Mouse (Mus musculus) cerebellum, adult 2 months (tissue): ENCODE measurements around the gene St3gal2. TPM values are rescaled to one million over a fixed set of nuclear protein-coding genes. Genes with fewer than 3 reads are reported as not detected.
A peak's percentile ranks its signal among the peaks of the same experiment; 100 is the strongest.

Source experiments
- DNase-seq, 2 experiments: peaks; one replicate each; pipeline ENCODE4 v3.0.0; 2021
- H3K27ac ChIP-seq: fragments of 200-500 bp; 2 replicates; pipeline ENCODE4 v1.5.1; 2012; ENCODE audit warnings: low read length, control low read depth, inconsistent platforms; ENCODE audit not compliant: insufficient read depth
- H3K27me3 ChIP-seq: fragments of 200-500 bp; 2 replicates; pipeline ENCODE4 v1.6.1; 2012; ENCODE audit warnings: inconsistent platforms, mild to moderate bottlenecking, low read length, moderate library complexity; ENCODE audit not compliant: control insufficient read depth, insufficient read depth
- H3K4me1 ChIP-seq: fragments of 200-500 bp; 2 replicates; pipeline ENCODE4 v1.6.1; 2011; ENCODE audit warnings: low read length; ENCODE audit not compliant: control insufficient read depth, insufficient read depth
- H3K4me3 ChIP-seq: fragments of 200-500 bp; replicated peaks from 2 replicates; pipeline ENCODE3; 2011; ENCODE audit warnings: mild to moderate bottlenecking, low read depth, low read length, control low read depth; ENCODE audit not compliant: insufficient read depth
- CTCF ChIP-seq: fragments of 200-500 bp; IDR thresholded peaks from 2 replicates; pipeline ENCODE4 v1.5.1; 2011; ENCODE audit warnings: low read depth, mild to moderate bottlenecking, control low read depth, low read length, moderate library complexity, borderline replicate concordance; ENCODE audit not compliant: insufficient read depth
- POLR2A ChIP-seq: fragments of 200-500 bp; IDR thresholded peaks from 2 replicates; pipeline ENCODE4 v1.6.1; 2011; ENCODE audit warnings: low read length, control low read depth, borderline replicate concordance; ENCODE audit not compliant: insufficient read depth
- WGBS: fragments of 180-500 bp; shearing (Covaris S2); methylation state at CpG from one replicate; pipeline ENCODE4 v1.1.7; 2018; 5-methylcytosine and 5-hydroxymethylcytosine counted together
- polyA plus RNA-seq: library from polyadenylated mRNA; depleted of rRNA; stranded (reverse); fragments of >200 nt; gene quantifications from 2 replicates; pipeline ENCODE4 v1.2.3, GENCODE M21; 2012

St3gal2 gene
- polyA plus RNA-seq, 1 experiment, result 81.1 TPM

DNA sequence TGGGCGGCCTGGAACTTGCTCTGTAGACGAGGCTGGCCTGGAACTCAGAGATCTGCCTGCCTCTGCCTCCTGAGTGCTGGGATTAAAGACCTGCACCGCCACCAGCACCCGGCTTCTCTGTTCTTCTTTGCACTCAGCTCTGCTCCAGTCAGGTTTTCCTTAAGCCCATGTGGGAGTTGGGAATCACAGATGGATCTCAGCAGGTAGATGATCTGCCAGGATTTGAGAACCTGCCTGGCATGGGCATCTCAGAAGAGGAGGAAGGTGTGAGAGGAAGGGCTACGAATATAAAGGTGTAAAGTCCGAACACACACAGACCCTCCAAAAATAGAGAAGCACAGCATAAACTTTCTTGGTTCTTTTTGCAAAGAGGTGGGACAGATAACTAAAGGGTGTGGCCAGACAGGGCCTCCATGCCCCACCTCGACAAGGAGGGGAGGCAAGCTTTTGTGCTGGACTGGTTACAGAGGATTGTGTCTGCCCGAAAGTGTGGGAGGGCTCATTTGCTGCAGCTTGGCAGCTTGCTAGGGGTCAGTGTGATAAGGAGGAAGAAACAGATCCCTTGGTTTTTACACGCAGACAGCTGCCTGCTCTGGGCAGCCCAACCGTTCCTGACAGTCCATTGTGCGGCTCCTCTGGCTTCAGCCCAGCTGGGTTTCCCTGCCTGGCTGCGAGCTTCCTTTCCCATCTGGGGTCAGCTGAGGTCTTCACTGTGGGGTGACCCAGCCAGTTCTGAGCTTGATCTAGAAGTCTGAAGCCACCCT lies 11.6 kb downstream of the St3gal2 start:
- no peaks in the 10 kb centered on the region for H3K27me3 ChIP-seq
- H3K4me1 ChIP-seq, result peaks cover 35% of the 10 kb centered on the region
- WGBS, result 17% methylated on average over 12 of the region's 12 CpGs
- peak overlapping the region; percentile 60 for H3K27ac ChIP-seq
- no peak overlapping the region for H3K4me3 ChIP-seq
- DNase-seq, result peak; percentile 78 to 90
- TF ChIP-seq CTCF (no peak), POLR2A (no peak)

DNA sequence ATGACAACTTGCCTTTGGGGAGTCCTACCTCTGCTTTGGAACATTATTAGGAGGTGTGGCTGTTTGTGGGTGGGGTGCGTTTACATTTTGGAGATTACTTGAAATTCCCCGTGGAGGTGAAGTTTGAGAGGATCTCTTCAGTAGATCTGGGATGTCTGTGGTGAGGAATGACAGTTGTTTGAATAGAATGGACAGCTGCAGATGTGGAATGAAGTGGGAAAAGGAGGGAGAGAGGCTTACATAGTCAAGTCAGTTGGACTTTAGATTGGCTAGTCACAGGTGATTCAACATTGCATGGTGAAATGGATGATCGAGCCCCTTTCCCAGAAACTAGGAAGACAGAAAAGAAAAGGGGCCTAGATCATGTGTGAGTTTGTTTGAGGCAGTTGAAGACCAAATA lies 12.7 kb downstream of the St3gal2 start:
- no peak overlapping the region for H3K27ac ChIP-seq
- 88% methylated on average over 3 of the region's 3 CpGs for WGBS
- H3K27me3 ChIP-seq, result no peaks in the 10 kb centered on the region
- H3K4me1 ChIP-seq, result peaks cover 39% of the 10 kb centered on the region
- H3K4me3 ChIP-seq, result no peak overlapping the region
- TF ChIP-seq POLR2A, result no peak
- TF ChIP-seq CTCF, result no peak
- DNase-seq, result no peak

DNA sequence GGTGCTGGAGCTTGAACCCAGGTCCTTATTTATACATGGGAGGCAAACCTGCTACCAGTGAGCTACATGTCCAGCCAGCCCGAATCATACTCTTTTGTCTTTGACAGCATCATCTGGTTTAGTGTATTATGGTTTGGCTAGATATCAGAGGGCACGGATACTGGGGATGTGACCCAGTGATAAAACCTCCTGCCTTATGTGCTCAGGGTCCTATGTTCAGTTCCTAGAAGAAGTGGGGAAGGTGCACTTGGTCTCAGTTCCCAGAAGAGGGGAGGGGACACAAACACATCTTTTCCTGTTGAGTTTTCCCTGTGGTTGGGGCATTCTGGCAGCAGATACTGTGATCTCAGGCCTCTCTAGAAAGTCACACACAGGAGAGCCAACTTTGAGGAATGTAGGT lies 13.6 kb downstream of the St3gal2 start:
- TF ChIP-seq POLR2A, result no peak
- no peak for TF ChIP-seq CTCF
- Histone ChIP-seq H3K27me3 (no peaks in the 10 kb centered on the region), H3K4me1 (peaks cover 43% of the 10 kb centered on the region), H3K4me3 (no peak overlapping the region), H3K27ac (no peak overlapping the region)
- no peak for DNase-seq
- 85% methylated on average over 2 of the region's 2 CpGs for WGBS

DNA sequence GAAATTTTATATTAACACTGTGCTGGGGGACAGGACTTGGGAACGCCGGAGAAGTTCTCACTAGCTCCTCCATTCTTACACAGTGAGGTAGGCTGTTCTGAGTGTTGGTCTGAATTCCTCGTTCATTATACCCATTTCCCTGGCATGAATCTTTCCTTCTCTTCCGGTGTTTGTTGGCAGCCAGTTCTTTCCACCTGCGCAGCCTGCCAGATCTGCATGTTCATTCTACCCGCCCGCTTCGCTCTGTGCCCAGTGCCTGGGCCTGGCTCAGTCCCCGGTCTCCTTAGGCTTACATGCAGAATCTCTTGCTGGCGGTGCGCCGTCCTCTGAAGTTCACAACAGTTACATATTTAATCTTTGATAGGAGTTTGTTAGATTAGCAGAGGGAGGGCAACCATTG lies 16.5 kb downstream of the St3gal2 start:
- H3K4me3 ChIP-seq, result no peak overlapping the region
- H3K27ac ChIP-seq, result 0 out of 2 replicates have a peak overlapping the region, but pooled peaks have one; percentile 35
- peaks cover 53% of the 10 kb centered on the region for H3K4me1 ChIP-seq
- no peaks in the 10 kb centered on the region for H3K27me3 ChIP-seq
- peak; percentile 73 to 79 for DNase-seq
- 18% methylated on average over 12 of the region's 12 CpGs for WGBS
- TF ChIP-seq CTCF (no peak), POLR2A (no peak)

DNA sequence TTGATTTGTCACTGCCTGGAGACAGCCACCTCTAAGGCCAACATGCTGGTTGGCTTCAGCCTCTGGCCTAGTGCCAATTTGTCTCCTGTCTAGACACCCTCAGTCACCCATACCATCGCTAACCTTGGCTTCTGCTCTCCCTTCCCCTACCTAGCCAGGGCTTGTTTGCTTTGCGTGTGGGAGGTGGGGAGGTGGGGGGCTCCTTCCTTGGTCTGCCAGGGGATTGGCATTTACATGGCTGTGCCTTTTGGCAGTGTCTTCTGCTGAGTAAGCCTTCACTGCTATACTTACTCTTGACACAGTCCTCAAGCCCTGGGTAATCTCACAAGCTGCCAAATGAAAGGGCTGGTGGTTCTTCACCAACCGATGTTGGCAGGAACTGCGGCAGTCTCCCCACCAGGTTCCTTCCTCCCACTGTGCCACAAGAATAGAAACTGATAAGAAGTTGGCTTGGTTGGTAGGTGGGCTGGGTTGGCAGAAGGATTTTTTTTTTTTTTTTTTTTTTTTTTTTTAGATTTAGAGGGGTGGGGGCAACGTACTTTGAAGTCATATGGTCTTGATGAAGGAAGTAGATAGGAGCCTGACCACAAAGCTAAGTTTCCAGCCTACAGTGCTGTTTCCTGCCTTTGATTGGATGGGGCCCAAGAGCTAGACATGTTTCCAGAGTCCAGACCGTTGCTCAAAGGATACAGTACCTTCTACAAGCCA lies 19.3 kb downstream of the St3gal2 start:
- 5% methylated on average over 6 of the region's 6 CpGs for WGBS
- Histone ChIP-seq H3K4me3 (no peak overlapping the region), H3K27me3 (no peaks in the 10 kb centered on the region), H3K27ac (peak overlapping the region; percentile 67), H3K4me1 (peaks cover 50% of the 10 kb centered on the region)
- peak; percentile 85 to 90 for DNase-seq
- TF ChIP-seq POLR2A (no peak), CTCF (no peak)

DNA sequence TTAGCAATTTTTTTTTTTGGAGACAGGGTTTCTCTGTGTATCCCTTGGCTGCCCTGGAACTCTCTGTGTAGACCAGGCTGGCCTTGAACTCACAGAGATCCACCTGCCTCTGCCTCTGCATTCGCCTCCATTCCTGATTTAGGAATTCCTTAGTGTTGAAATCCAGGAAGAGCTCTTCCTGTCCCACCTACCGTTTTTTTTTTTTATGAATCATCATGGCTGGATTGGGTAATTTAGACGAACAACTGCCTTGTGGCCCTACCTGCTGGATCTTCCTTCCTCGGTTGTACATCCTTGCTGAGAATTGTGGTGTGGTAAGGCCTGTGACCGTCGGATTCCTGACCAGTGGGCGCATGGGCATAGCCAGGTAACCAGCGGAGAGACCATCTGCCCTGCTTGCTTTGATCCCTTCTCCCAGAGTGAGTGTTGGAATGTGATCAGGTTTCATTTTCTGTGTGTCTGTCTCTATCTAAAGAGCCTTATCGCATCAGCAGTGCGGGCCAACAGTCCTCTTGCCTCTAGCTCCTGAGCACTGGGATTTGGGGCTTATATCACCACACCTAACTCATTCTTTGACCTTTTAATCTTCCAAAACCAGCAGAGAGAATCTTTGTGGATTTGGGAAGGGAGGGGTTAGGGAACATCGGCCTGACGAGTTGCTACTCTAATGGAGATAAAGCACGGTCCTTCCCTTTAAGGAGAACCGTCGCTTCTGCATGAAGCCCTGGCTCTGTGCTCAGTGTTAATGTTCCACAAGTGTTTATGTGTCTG lies 21.1 kb downstream of the St3gal2 start:
- Histone ChIP-seq H3K27ac (peak overlapping the region; percentile 75), H3K4me3 (no peak overlapping the region), H3K27me3 (no peaks in the 10 kb centered on the region), H3K4me1 (peaks cover 49% of the 10 kb centered on the region)
- TF ChIP-seq POLR2A (no peak), CTCF (no peak)
- DNase-seq, result peak; percentile 89 to 93
- 13% methylated on average over 15 of the region's 15 CpGs for WGBS

DNA sequence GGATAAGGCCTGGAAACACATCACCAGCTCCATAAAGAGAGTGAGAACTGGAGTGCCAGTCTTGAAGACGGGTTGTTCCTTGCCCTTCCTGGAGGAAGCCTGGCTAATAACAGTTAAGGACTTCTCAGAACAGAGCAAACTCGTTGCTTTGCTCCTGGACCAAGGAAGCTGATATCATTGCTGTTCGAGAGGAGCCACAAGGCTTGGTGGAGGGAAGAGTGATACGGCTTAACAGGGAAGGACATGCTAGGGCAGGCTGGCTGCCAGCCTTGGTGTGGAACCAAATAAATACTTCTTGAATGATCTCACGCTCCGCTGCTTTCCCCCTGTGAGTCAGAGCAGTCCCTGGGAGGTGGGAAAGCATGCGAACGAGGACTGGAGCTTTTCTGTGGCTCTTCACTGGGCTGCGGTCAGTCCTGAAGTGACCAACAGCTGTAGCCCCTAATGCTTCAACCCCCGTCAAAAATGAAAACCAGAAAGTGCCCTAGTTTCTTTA lies 21.8 kb downstream of the St3gal2 start:
- H3K4me3 ChIP-seq, result no peak overlapping the region
- H3K4me1 ChIP-seq, result peaks cover 48% of the 10 kb centered on the region
- H3K27ac ChIP-seq, result peak overlapping the region; percentile 75
- TF ChIP-seq POLR2A, result no peak
- TF ChIP-seq CTCF, result no peak
- DNase-seq, result peak; percentile 86 to 91
- H3K27me3 ChIP-seq, result no peaks in the 10 kb centered on the region
- 10% methylated on average over 10 of the region's 10 CpGs for WGBS
